Mouse (Mus musculus): ENCODE measurements at regions not wholly inside any gene's neighbourhood (a gene's known extent, or its start where the extent isn't known, plus 50 kb on each side); places are given as distances from the start of the nearest gene placed in this dataset.

DNA sequence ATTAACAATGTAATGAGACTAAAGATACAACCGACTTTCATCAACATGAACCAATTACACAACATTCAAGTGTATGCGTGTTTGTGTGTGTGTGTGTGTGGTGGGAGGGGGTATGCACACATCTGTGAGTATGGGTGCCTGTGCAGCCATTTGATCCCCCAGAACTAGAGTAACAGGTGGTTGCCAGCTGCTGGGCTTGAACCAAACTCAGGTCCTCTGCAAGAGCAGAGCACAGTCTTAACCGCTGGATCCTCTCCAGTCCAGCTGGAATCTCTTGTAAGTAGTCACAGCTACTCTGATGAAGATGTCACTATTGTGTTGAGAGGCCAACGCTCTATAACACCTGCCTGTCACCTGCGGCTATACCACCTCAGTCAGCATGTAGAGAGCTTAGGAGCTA lies 286.2 kb downstream of the Matn1 start:
- WGBS = 92% methylated on average over 5 of the region's 5 CpGs
- TF ChIP-seq POLR2A (IDR thresholded peaks at IDR 0.05; ENCODE audit: insufficient read depth, low read depth, low read length) (no peak), CTCF (IDR thresholded peaks at IDR 0.05; ENCODE audit: insufficient read depth, low read depth, low read length) (no peak)
- Histone ChIP-seq H3K4me1 (ENCODE audit: control insufficient read depth, insufficient read depth, low read length) (no peaks in the 10 kb centered on the region), H3K27ac (ENCODE audit: insufficient read depth, low read depth, low read length) (no peak overlapping the region), H3K4me3 (ENCODE audit: insufficient read depth, low read depth, low read length) (no peak overlapping the region)

DNA sequence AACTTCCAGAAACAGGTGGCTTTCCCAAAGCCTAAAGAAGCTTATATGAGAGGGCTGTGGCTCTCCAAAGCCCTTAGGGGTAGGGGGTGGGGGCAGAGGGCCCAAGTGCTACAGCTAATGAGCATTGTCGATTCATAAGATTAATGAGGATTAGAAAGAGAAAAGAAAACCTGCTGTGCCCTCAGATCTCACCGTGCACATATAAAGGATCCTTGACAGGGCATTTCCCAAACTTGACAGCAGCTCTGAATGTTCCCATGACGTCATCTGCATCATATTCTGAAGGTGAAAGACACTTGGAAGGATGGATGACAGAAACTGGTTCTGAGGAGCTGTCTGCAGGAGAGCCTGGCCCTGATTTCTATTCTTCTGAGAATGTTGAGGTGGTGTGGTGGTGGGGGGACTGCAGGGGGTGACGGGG lies 292.4 kb downstream of the Matn1 start:
- H3K4me1 ChIP-seq (ENCODE audit: control insufficient read depth, insufficient read depth, low read length) = no peaks in the 10 kb centered on the region
- whole genome bisulfite sequencing = 49% methylated on average over 4 of the region's 4 CpGs
- TF ChIP-seq POLR2A (IDR thresholded peaks at IDR 0.05; ENCODE audit: insufficient read depth, low read depth, low read length) = no peak
- TF ChIP-seq CTCF (IDR thresholded peaks at IDR 0.05; ENCODE audit: insufficient read depth, low read depth, low read length) = no peak
- H3K27ac ChIP-seq (ENCODE audit: insufficient read depth, low read depth, low read length) = no peak overlapping the region
- H3K4me3 ChIP-seq (ENCODE audit: insufficient read depth, low read depth, low read length) = no peak overlapping the region

DNA sequence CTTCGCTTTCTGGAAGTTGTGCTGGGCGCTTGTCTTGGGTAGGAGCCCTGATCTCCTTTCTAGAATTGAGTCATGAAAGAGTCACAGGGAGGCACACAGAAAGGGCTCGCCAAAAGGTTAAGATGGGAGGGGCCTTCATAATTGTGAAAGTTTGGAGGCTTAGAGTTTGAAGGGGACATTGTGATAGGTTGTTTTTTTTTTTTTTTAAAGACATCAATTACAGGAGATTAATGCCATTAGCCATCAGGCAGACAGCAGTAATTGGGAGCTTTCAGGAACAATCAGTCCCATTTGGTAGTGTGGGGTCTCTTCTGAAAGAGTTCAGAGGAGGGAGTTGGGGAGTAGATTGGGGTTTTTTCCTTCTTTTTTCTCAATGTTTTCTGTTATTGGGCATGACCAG lies 294.4 kb downstream of the Matn1 start:
- Histone ChIP-seq H3K27ac (ENCODE audit: insufficient read depth, low read depth, low read length) (no peak overlapping the region), H3K4me1 (ENCODE audit: control insufficient read depth, insufficient read depth, low read length) (0 out of 2 replicates have a peak, but pooled peaks cover 6% of the 10 kb centered on the region), H3K4me3 (ENCODE audit: insufficient read depth, low read depth, low read length) (no peak overlapping the region)
- 73% methylated on average over 3 of the region's 3 CpGs for WGBS
- TF ChIP-seq CTCF (IDR thresholded peaks at IDR 0.05; ENCODE audit: insufficient read depth, low read depth, low read length) = no peak
- no peak for TF ChIP-seq POLR2A (IDR thresholded peaks at IDR 0.05; ENCODE audit: insufficient read depth, low read depth, low read length)

DNA sequence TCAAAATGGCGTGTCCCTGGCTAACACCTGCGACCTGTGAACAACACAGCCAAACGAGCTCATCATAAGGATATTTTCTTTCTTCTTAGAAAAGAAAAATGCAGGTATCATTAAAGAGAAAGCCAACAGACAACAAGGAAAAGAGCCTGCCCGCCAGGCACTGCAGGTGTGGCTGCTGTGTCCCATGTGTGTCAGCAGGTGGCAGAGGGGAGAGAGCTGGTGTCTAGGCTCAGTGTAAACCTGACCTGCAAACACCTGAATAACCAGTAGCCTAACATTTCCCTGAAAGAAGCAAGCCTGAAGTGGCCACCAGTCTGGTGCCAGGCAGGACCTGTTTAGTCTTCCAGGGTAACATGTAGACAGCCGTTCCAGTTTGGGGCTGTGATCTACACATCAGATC lies 294.9 kb downstream of the Matn1 start:
- 74% methylated on average over 5 of the region's 5 CpGs for WGBS
- TF ChIP-seq POLR2A (IDR thresholded peaks at IDR 0.05; ENCODE audit: insufficient read depth, low read depth, low read length) (no peak), CTCF (IDR thresholded peaks at IDR 0.05; ENCODE audit: insufficient read depth, low read depth, low read length) (no peak)
- H3K4me3 ChIP-seq (ENCODE audit: insufficient read depth, low read depth, low read length) = no peak overlapping the region
- peaks cover 10% of the 10 kb centered on the region for H3K4me1 ChIP-seq (ENCODE audit: control insufficient read depth, insufficient read depth, low read length)
- no peak overlapping the region for H3K27ac ChIP-seq (ENCODE audit: insufficient read depth, low read depth, low read length)

DNA sequence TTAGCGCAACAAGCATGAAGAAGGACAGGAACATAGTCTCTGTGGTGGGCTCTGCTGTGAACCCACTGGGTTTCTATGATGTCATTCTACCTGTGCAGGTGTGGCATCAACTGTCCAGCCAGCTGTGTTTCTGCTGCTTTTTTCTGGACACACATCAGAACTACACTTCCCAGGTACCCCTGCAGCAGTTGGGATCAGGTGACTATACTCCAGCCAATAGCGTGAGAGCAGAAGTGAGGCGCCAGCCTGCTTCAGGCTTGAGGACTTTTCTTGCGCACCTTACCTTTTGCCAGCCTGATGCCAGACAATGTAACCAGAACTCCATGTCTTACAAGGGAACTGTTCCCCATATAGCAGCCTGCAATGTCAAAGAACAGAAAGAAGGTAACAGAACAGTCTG lies 296.3 kb downstream of the Matn1 start:
- Histone ChIP-seq H3K27ac (ENCODE audit: insufficient read depth, low read depth, low read length) (no peak overlapping the region), H3K4me1 (ENCODE audit: control insufficient read depth, insufficient read depth, low read length) (peaks cover 16% of the 10 kb centered on the region), H3K4me3 (ENCODE audit: insufficient read depth, low read depth, low read length) (no peak overlapping the region)
- TF ChIP-seq CTCF (IDR thresholded peaks at IDR 0.05; ENCODE audit: insufficient read depth, low read depth, low read length) (no peak), POLR2A (IDR thresholded peaks at IDR 0.05; ENCODE audit: insufficient read depth, low read depth, low read length) (no peak)
- WGBS = 94% methylated on average over 4 of the region's 4 CpGs

DNA sequence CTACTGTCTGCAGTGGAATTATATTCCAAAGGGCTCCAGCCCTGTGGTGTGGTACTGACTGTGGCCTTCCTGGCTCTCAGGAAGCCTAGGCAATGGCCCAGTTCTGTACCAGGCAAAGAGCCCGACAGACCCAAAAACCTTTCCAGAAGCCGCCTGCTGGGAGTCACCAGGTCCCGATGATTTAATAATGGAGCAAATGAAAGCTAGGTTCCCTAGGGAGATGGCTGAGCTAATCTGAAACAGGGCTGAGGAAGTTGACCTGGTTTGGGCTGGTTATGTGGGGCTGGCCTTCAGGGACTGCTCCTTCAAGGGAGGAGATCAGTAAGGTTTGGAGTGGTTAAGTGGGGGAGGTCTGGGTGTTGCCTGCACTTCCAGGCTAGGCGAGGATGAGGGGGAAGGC lies 298.1 kb downstream of the Matn1 start:
- Histone ChIP-seq H3K4me3 (ENCODE audit: insufficient read depth, low read depth, low read length) (no peak overlapping the region), H3K27ac (ENCODE audit: insufficient read depth, low read depth, low read length) (no peak overlapping the region), H3K4me1 (ENCODE audit: control insufficient read depth, insufficient read depth, low read length) (peaks cover 16% of the 10 kb centered on the region)
- 68% methylated on average over 4 of the region's 4 CpGs for WGBS
- no peak for TF ChIP-seq POLR2A (IDR thresholded peaks at IDR 0.05; ENCODE audit: insufficient read depth, low read depth, low read length)
- TF ChIP-seq CTCF (IDR thresholded peaks at IDR 0.05; ENCODE audit: insufficient read depth, low read depth, low read length) = no peak

DNA sequence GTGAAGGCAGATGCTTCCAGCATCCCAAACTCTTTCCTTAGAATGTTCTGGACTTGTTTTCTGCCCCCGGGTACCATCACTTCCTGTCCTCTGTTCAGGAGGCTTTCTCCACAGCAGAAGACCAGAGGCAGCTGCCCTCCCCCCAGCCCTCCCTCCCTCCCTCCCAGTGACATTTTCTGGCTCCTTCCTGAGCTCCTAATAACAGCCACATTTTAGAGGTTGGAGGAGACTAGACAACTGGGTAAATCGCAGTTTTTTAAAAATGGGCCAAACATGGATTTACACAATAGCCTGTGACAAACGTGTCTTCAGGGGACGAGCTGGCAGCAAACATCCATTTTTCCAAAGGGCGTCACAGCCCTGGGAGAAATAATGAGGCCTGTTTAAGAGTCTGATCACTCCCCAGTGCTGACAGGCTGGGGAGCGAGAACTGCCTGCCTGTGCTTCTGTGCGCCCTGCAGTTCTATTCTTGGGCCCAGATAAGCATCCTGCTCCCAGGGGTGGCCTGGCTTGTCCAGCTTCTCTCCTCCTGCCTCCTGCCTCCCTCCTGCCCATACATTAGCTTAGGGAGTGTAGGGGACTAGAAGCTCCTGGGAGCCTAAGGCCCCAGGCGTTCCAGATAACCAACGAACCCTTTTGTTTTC lies 299.7 kb downstream of the Matn1 start:
- Histone ChIP-seq H3K4me3 (ENCODE audit: insufficient read depth, low read depth, low read length) (no peak overlapping the region), H3K4me1 (ENCODE audit: control insufficient read depth, insufficient read depth, low read length) (peaks cover 16% of the 10 kb centered on the region), H3K27ac (ENCODE audit: insufficient read depth, low read depth, low read length) (peak overlapping the region; percentile 27; the same call in 1 of the 2 replicates)
- TF ChIP-seq CTCF (IDR thresholded peaks at IDR 0.05; ENCODE audit: insufficient read depth, low read depth, low read length) (no peak), POLR2A (IDR thresholded peaks at IDR 0.05; ENCODE audit: insufficient read depth, low read depth, low read length) (no peak)
- WGBS = 29% methylated on average over 9 of the region's 9 CpGs

DNA sequence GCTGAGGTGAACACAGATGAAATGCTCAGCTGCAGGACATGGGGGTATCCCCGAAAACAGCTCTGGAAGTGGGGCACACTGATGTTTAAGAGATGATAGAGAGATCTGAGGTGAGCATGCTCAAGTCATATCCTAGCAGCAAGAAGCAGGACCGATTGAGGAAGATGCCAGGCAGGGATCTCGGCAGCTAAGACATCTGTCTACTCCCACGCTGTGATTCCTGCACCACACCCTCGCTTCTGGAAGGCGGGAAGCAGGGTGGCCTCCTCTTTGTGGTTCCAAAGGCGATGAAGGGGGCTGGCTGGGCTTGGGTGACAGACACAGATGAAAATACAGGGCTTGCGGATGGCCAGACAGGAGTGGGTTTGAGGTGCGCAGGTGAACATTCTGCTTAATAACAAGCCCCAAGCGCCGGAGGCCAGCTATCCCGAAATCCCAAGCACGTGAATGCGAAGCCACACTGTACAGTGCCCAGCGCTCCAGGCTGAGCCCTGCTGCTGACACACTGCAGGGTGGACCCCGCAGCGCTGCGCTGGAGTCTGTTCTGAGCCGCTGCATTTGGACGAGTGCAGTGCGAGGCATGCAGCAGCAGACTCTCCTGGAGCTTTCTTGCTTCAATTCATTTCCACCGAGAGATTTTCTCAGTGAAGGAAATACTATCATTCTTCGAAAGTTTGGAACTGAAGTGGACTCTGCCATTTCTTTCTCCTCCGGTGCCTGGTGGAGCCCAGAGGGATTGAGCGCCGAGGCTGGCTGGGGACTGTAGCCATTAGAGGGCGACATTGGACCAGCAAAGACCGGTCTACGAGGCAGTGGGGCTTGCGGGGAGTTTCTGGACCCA lies 308.6 kb downstream of the Matn1 start:
- Histone ChIP-seq H3K4me3 (ENCODE audit: insufficient read depth, low read depth, low read length) (no peak overlapping the region), H3K4me1 (ENCODE audit: control insufficient read depth, insufficient read depth, low read length) (peaks cover 9% of the 10 kb centered on the region; the same call in 1 of the 2 replicates), H3K27ac (ENCODE audit: insufficient read depth, low read depth, low read length) (no peak overlapping the region)
- TF ChIP-seq POLR2A (IDR thresholded peaks at IDR 0.05; ENCODE audit: insufficient read depth, low read depth, low read length) (no peak), CTCF (IDR thresholded peaks at IDR 0.05; ENCODE audit: insufficient read depth, low read depth, low read length) (peak; percentile 96)
- WGBS = 15% methylated on average over 30 of the region's 30 CpGs

DNA sequence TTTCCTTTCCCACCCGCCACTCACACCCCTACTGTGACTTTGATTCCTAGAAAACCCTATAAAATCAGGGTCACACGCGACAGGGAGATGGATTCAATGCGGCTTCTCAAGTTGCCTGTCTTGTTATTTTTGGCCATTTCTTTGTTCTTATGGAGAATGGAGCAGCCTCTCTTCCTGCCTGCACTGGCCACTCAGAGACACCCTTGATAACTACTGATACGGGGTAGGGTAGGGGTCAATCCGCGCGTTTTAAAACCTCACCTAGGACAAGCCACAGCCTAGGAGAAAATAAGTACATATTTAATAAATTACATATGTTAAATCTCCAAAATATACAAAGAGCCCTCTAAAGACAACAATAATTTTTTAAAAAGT lies 309.2 kb downstream of the Matn1 start:
- WGBS = 7% methylated on average over 8 of the region's 8 CpGs
- Histone ChIP-seq H3K4me3 (ENCODE audit: insufficient read depth, low read depth, low read length) (no peak overlapping the region), H3K27ac (ENCODE audit: insufficient read depth, low read depth, low read length) (no peak overlapping the region), H3K4me1 (ENCODE audit: control insufficient read depth, insufficient read depth, low read length) (peaks cover 9% of the 10 kb centered on the region; the same call in 1 of the 2 replicates)
- TF ChIP-seq POLR2A (IDR thresholded peaks at IDR 0.05; ENCODE audit: insufficient read depth, low read depth, low read length) (no peak), CTCF (IDR thresholded peaks at IDR 0.05; ENCODE audit: insufficient read depth, low read depth, low read length) (no peak)
